Mouse (Mus musculus) heart, adult 2 months (tissue): ENCODE measurements at regions not wholly inside any gene's neighbourhood (a gene's known extent, or its start where the extent isn't known, plus 50 kb on each side); places are given as distances from the start of the nearest gene placed in this dataset.
A peak's percentile ranks its signal among the peaks of the same experiment; 100 is the strongest.

Experiments
- DNase-seq, 2 experiments: peaks; one replicate each; pipeline ENCODE4 v3.0.0; 2021
- H3K27ac ChIP-seq: fragments of 200-600 bp; 2 replicates; pipeline ENCODE4 v1.8.1; 2022
- H3K27me3 ChIP-seq: fragments of 200-500 bp; 2 replicates; pipeline ENCODE4 v1.6.1; 2012; ENCODE audit warnings: mild to moderate bottlenecking, low read length, inconsistent platforms, mixed read lengths; ENCODE audit not compliant: control insufficient read depth, insufficient read depth
- H3K36me3 ChIP-seq: fragments of 200-500 bp; 2 replicates; pipeline ENCODE4 v1.6.1; 2012; ENCODE audit warnings: low read length, inconsistent platforms; ENCODE audit not compliant: control insufficient read depth, insufficient read depth
- H3K4me1 ChIP-seq: fragments of 200-500 bp; 2 replicates; pipeline ENCODE4 v1.6.1; 2011; ENCODE audit warnings: low read length; ENCODE audit not compliant: control insufficient read depth, insufficient read depth
- H3K4me3 ChIP-seq: fragments of 200-600 bp; 2 replicates; pipeline ENCODE4 v1.8.1; 2022
- H3K79me2 ChIP-seq: fragments of 200-500 bp; replicated peaks from 2 replicates; pipeline ENCODE4 v1.6.1; 2012; ENCODE audit warnings: mild to moderate bottlenecking, inconsistent platforms, low read length, moderate library complexity, mixed read lengths; ENCODE audit not compliant: control insufficient read depth, insufficient read depth
- H3K9ac ChIP-seq: fragments of 200-500 bp; 2 replicates; pipeline ENCODE4 v1.6.1; 2012; ENCODE audit warnings: low read depth, mild to moderate bottlenecking, control low read depth, inconsistent platforms, low read length, mixed read lengths
- CTCF ChIP-seq: fragments of 200-600 bp; IDR thresholded peaks from 2 replicates; pipeline ENCODE4 v1.8.1; 2022; ENCODE audit warnings: antibody characterized with exemption, mild to moderate bottlenecking, moderate library complexity
- EP300 ChIP-seq: fragments of 200-500 bp; IDR thresholded peaks from 2 replicates; pipeline ENCODE4 v1.6.1; 2011; ENCODE audit warnings: low read depth, low read length, control low read depth; ENCODE audit not compliant: insufficient read depth
- POLR2A ChIP-seq: fragments of 200-500 bp; IDR thresholded peaks from 2 replicates; pipeline ENCODE4 v1.6.1; 2011; ENCODE audit warnings: mild to moderate bottlenecking, low read depth, low read length, control low read depth; ENCODE audit not compliant: insufficient read depth
- WGBS: fragments of 180-500 bp; shearing (Covaris S2); methylation state at CpG from one replicate; pipeline ENCODE4 v1.1.7; 2018; 5-methylcytosine and 5-hydroxymethylcytosine counted together
- intact Hi-C: fragments of 180-260 bp; cut with DNase I; formaldehyde crosslinking; loops from one replicate; pipeline ENCODE4 v1.15.1; 2025

DNA sequence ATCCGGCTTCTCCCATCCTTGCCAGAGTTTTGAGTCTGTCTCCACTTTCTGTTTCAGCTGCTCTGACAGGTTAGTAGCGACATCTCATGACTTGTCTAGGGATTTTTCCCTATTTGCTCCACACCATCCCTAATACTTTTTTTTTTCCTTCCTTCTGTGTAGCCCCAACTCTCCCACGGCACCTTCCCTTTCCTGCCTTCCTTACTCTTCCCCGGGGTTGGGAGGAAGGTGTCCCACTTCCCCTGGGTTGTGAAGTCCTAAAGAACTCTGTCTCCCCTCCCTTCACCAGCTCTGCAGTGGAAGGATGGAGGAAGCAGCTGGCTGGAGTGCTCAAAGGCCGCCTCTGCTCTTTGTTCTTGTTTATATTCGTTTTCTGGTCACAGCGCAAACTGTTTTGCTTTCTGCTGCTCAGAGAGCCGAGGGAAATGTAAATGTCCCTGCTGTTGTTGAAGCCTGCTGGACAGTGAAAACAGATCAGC, 98.5 kb downstream of the Hsd17b3 start:
- Histone ChIP-seq H3K9ac (no peak overlapping the region), H3K27me3 (no peaks in the 10 kb centered on the region), H3K36me3 (no peaks in the 10 kb centered on the region), H3K27ac (no peak overlapping the region), H3K79me2 (no peaks in the 10 kb centered on the region), H3K4me3 (no peak overlapping the region), H3K4me1 (peaks cover 8% of the 10 kb centered on the region)
- intact Hi-C loops = no loop called here
- WGBS = 17% methylated on average over 8 of the region's 8 CpGs
- peak; percentile 73 for TF ChIP-seq CTCF
- no peak for TF ChIP-seq POLR2A
- TF ChIP-seq EP300 = 0 out of 2 replicates have a peak, but pooled peaks have one; percentile 13
- no peak for DNase-seq

DNA sequence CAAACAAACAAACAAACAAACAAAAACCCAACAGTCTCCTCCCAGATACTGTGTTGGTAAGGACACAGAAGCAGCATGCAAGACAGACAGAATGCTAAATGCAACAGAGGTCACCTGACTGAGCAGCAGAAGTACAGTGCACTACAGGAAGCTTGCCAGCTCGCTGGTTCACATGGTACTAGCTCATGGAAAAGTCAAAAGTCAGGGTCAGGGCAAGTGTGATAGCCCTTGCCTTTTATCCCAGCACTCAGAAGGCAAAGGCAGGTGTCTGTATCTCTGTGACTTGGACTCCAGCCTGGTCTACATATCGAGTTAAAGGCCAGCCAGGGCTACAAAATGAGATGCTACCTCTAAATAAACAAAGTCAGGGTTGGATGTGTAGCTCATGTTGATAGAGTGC, 99.3 kb downstream of the Hsd17b3 start:
- TF ChIP-seq POLR2A (no peak), EP300 (no peak), CTCF (no peak)
- intact Hi-C loops = loop anchor here (5.0 kb wide), 3 partner anchors 292 to 417 kb away; partner anchors contain the start of gene Ptch1
- Histone ChIP-seq H3K4me1 (peaks cover 10% of the 10 kb centered on the region), H3K27me3 (no peaks in the 10 kb centered on the region), H3K79me2 (no peaks in the 10 kb centered on the region), H3K27ac (no peak overlapping the region), H3K4me3 (no peak overlapping the region), H3K36me3 (no peaks in the 10 kb centered on the region), H3K9ac (no peak overlapping the region)
- WGBS = 27% methylated on average over 2 of the region's 2 CpGs
- DNase-seq = no peak

DNA sequence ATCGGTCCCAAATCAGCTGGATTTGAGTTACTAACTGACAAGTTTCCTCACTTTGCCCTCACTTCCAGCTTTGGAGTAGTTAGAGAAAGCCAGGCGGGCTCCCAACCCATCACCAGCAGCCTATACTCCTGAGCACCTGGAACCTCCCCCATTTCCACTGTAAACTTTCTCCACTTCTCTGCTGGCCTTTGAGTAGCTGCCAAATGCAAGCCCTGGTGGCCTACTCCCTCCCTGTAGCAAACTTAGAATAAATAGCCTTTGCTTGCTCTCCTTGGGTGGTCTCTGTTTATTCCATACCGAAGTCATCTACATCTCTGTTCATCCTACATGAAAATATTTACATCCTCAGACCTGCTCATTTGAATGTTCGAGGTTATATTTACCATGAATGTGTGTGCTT, 100.8 kb downstream of the Hsd17b3 start:
- Histone ChIP-seq H3K27ac (no peak overlapping the region), H3K36me3 (no peaks in the 10 kb centered on the region)

DNA sequence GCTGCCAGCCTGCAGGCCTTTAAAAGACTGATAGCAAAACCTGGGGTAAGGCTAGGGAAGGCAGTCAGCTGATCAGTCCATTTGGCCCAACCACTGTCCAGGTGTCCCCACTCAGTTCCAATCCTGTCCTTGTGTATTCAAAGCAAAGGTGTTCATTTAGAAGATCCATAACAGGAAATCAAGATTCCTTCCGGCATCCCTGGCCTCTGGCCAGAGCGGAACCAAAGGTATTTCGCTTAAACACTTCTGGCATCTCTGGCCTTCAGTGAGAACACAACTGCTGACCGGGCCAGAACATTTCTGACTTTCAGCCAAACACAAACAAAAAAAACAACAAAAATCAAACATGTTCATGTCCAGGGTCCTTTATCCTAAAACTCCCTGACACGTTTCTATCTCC, 102.3 kb downstream of the Hsd17b3 start:
- Histone ChIP-seq H3K36me3 (no peaks in the 10 kb centered on the region), H3K27me3 (no peaks in the 10 kb centered on the region), H3K4me3 (no peak overlapping the region), H3K27ac (peak overlapping the region; percentile 58), H3K79me2 (no peaks in the 10 kb centered on the region), H3K9ac (no peak overlapping the region), H3K4me1 (peaks cover 11% of the 10 kb centered on the region)
- DNase-seq = peak; percentile 73 to 79
- TF ChIP-seq EP300 (peak; percentile 82), CTCF (no peak), POLR2A (no peak)
- 30% methylated on average over 5 of the region's 5 CpGs for whole genome bisulfite sequencing
- intact Hi-C loops = loop anchor here (1.0 to 5.0 kb wide), 4 partner anchors 85 to 414 kb away; partner anchors contain the start of gene Ptch1

More for the DNA sequence above, 100.8 kb downstream of the Hsd17b3 start:
- no peak for DNase-seq
- H3K27me3 ChIP-seq = no peaks in the 10 kb centered on the region
- no peaks in the 10 kb centered on the region for H3K79me2 ChIP-seq
- 75% methylated on average over 4 of the region's 4 CpGs for WGBS
- intact Hi-C loops = loop anchor here (5.0 kb wide), 3 partner anchors 291 to 416 kb away; partner anchors contain the start of gene Ptch1
- no peak overlapping the region for H3K4me3 ChIP-seq
- no peak for TF ChIP-seq POLR2A
- TF ChIP-seq EP300 = no peak
- no peak for TF ChIP-seq CTCF
- no peak overlapping the region for H3K9ac ChIP-seq
- H3K4me1 ChIP-seq = peaks cover 11% of the 10 kb centered on the region

DNA sequence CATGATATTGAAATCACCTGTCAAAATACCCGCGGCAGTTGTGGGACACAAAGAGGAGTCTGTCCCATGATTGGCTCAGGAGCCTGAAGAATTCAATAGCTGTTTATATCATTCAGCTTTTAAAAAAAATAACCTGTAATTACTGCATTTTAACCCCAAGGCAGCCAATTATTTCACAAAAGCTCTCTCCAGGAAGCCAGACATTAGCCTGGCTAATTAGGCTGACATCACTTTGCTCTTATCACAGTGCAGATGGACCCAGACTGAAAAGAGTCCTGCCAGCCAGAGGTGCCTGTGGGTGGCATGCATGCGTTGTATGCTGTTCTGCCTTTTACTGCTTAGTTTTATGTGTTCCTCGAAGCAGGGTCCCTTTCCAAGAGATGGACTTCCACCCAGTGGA, 103.4 kb downstream of the Hsd17b3 start:
- H3K4me1 ChIP-seq = peaks cover 11% of the 10 kb centered on the region
- WGBS = 35% methylated on average over 4 of the region's 4 CpGs
- intact Hi-C loops = loop anchor here (5.0 kb wide), 3 partner anchors 288 to 413 kb away; partner anchors contain the start of gene Ptch1
- no peaks in the 10 kb centered on the region for H3K79me2 ChIP-seq
- no peaks in the 10 kb centered on the region for H3K36me3 ChIP-seq
- TF ChIP-seq CTCF (no peak), POLR2A (no peak), EP300 (no peak)
- H3K9ac ChIP-seq = no peak overlapping the region
- no peak for DNase-seq
- no peaks in the 10 kb centered on the region for H3K27me3 ChIP-seq
- H3K27ac ChIP-seq = peak overlapping the region; percentile 59
- no peak overlapping the region for H3K4me3 ChIP-seq

DNA sequence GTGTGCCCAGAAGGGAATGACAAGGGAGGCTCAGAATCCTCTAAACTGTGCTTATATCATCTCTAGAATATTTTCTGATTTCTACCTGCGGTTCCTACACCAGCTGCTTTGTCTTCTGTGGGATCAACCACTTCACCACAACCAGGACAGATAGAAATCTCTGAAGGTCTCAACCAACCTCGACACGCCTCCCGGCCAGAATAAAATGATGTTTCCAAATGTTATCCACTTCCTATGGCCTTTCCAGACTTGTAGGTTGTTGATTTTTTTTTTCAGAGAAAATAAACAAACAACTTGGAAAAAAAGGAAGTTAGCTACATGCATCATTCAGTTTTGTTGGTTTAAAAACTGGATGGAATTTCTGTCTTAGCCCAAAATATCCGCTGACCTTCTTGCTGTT, 103.9 kb downstream of the Hsd17b3 start:
- H3K36me3 ChIP-seq = no peaks in the 10 kb centered on the region
- TF ChIP-seq POLR2A = 0 out of 2 replicates have a peak, but pooled peaks have one; percentile 13
- TF ChIP-seq CTCF = no peak
- TF ChIP-seq EP300 = 0 out of 2 replicates have a peak, but pooled peaks have one; percentile 27
- peak overlapping the region; percentile 59 for H3K27ac ChIP-seq
- intact Hi-C loops = loop anchor here (5.0 kb wide), 3 partner anchors 288 to 413 kb away; partner anchors contain the start of gene Ptch1
- no peaks in the 10 kb centered on the region for H3K27me3 ChIP-seq
- H3K4me1 ChIP-seq = peaks cover 11% of the 10 kb centered on the region
- H3K79me2 ChIP-seq = no peaks in the 10 kb centered on the region
- no peak overlapping the region for H3K9ac ChIP-seq
- H3K4me3 ChIP-seq = no peak overlapping the region
- peak in 1 of 2 experiments; percentile 31 for DNase-seq
- WGBS = 51% methylated on average over 5 of the region's 5 CpGs
